ENCODE assay signal across 10 mouse cellular contexts in genomic region chr19:56393311-56393866, GRCm38 (mm10). TPM values are rescaled to one million over a fixed set of nuclear protein-coding genes. Genes with fewer than 3 reads are reported as not detected.
"Had no signal": no experiment of that assay in that cellular context is flagged by ENCODE, and none has a peak within 500 bp of the region (broad histone marks: within the 10 kb centered on the region; RNA-seq: fewer than 3 reads in every experiment).

No protein-coding gene starts in this region.

- H3K36me3 ChIP-seq: limb, embryonic 10.5 days; midbrain, embryonic 10.5 days; neural tube, embryonic 12.5 days had no signal

- H3K9me3 ChIP-seq: limb, embryonic 10.5 days; midbrain, embryonic 10.5 days; neural tube, embryonic 12.5 days had no signal

- DNase-seq: kidney, adult 18-20 months; kidney, postnatal 10 days; midbrain, embryonic 14.5 days had no signal

- H3K27ac ChIP-seq: left cerebral cortex, adult 2 months; midbrain, embryonic 10.5 days; neural tube, embryonic 12.5 days; stomach, postnatal 0 days had no signal

- H3K4me3 ChIP-seq: left cerebral cortex, adult 2 months; limb, embryonic 10.5 days; midbrain, embryonic 10.5 days; myocyte; neural tube, embryonic 12.5 days had no signal

- H3K4me2 ChIP-seq: neural tube, embryonic 12.5 days had no signal

- H3K9ac ChIP-seq: neural tube, embryonic 12.5 days had no signal

RNA-seq across cellular contexts. Expression of gene Nrap, which starts 3.6 kb away (rescaled TPM):
- total RNA-seq: neutrophil, adult 5-6 weeks had no signal
